Mouse (Mus musculus) neural tube, embryonic 11.5 days (tissue): Measurements from ENCODE around the gene Frmd4b. TPM values are rescaled to one million over a fixed set of nuclear protein-coding genes. Genes with fewer than 3 reads are reported as not detected.

ENCODE experiments used
- ATAC-seq: fragments of 200-750 bp; cut with Nextera tagmentation; 2 replicates; pipeline ENCODE4 v1.8.0; 2017; ENCODE audit warnings: moderate number of reproducible peaks, mild to moderate bottlenecking, moderate TSS enrichment, moderate library complexity; ENCODE audit not compliant: insufficient read depth, low FRiP score, low TSS enrichment
- DNase-seq: peaks from one replicate; pipeline ENCODE4 v3.0.0-alpha.2; 2015; ENCODE audit warnings: low spot score
- H3K27ac ChIP-seq: fragments of 300-500 bp; sonication (generic); 2 replicates; pipeline ENCODE4 v1.5.1; 2014; ENCODE audit warnings: low read depth, mild to moderate bottlenecking, low read length
- H3K27me3 ChIP-seq: fragments of 300-500 bp; sonication (generic); 2 replicates; pipeline ENCODE4 v1.6.1; 2014; ENCODE audit warnings: mild to moderate bottlenecking, low read length, mixed read lengths; ENCODE audit not compliant: control insufficient read depth, insufficient read depth
- H3K36me3 ChIP-seq: fragments of 300-500 bp; sonication (generic); 2 replicates; pipeline ENCODE4 v1.6.1; 2014; ENCODE audit warnings: mild to moderate bottlenecking, low read length, moderate library complexity, mixed read lengths; ENCODE audit not compliant: control insufficient read depth, insufficient read depth
- H3K4me1 ChIP-seq: fragments of 300-500 bp; sonication (generic); 2 replicates; pipeline ENCODE4 v1.6.1; 2014; ENCODE audit warnings: low read length, mixed read lengths; ENCODE audit not compliant: control insufficient read depth, insufficient read depth
- H3K4me2 ChIP-seq: fragments of 300-500 bp; sonication (generic); 2 replicates; pipeline ENCODE4 v1.6.1; 2014; ENCODE audit warnings: low read depth, mild to moderate bottlenecking, moderate library complexity
- H3K4me3 ChIP-seq: fragments of 300-500 bp; sonication (generic); 2 replicates; pipeline ENCODE4 v1.5.1; 2014; ENCODE audit warnings: low read depth, low read length
- H3K9ac ChIP-seq: fragments of 300-500 bp; sonication (generic); 2 replicates; pipeline ENCODE4 v1.6.1; 2014; ENCODE audit warnings: mild to moderate bottlenecking, low read length
- H3K9me3 ChIP-seq: fragments of 300-500 bp; sonication (generic); 2 replicates; pipeline ENCODE4 v1.6.1; 2016; ENCODE audit warnings: low read length; ENCODE audit not compliant: control insufficient read depth
- WGBS: fragments of 180-500 bp; shearing (Covaris S2); extraction: QIAGEN DNeasy Blood & Tissue Kit; methylation state at CpG from one replicate; pipeline ENCODE4 v1.1.7; 2014; 5-methylcytosine and 5-hydroxymethylcytosine counted together
- polyA plus RNA-seq: library from polyadenylated mRNA; unstranded; fragments of >200 nt; fragmentation: Nextera tagmentation; extraction: Ambion mirVana; gene quantifications from 2 replicates; pipeline ENCODE4 v1.2.1, GENCODE M21; 2014

Gene Frmd4b
- polyA plus RNA-seq, 1 experiment from 2014 or later, result 50.5 TPM

DNA sequence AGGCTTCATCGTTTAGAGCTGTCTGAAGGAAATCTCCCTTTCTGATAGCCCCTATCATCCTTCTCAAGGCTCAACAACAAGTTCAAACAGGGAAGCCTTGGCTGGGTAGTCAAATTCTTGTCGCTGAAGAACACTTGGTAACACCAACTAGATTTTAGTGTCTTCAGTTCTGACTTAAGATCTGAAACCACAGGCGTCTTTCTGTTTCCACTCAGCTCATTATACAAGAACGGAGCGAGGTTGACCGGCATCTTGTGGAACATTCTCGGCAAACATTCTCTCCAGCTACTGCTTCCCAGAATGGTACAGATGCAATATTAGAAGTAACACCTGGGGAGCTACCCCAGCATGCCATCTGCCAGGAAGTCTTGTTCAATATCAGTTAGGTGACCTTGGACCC, 28.3 kb downstream of the Frmd4b start:
- Histone ChIP-seq H3K27me3 (no peaks in the 10 kb centered on the region), H3K36me3 (no peaks in the 10 kb centered on the region), H3K4me1 (peaks cover 9% of the 10 kb centered on the region; the same call in 1 of the 2 replicates), H3K9me3 (no peaks in the 10 kb centered on the region), H3K4me3 (no peak overlapping the region), H3K9ac (no peak overlapping the region), H3K4me2 (no peak overlapping the region), H3K27ac (no peak overlapping the region)
- no peak for ATAC-seq
- DNase-seq, result no peak
- 88% methylated on average over 7 of the region's 7 CpGs for WGBS

DNA sequence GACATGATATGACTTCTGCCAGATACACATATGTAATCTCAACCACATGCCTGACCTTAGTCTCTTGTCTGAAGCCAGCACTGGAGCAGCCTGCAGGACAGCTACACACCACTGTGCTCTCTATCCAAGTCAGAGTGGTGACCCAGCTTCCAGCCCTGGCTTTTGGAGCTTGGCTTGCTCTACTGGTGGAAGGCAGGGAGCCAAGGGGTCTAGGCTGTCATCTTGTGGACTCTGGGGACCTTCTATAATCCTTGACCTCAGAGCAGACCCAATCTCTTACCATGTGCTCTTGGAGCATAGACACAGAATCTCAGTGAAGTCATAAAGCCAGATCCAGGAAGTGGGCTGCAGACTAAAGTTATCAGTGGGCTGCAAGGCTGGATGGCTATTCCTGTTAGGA, 30.7 kb downstream of the Frmd4b start:
- no peaks in the 10 kb centered on the region for H3K36me3 ChIP-seq
- H3K9me3 ChIP-seq, result no peaks in the 10 kb centered on the region
- peaks cover 23% of the 10 kb centered on the region; the same call in 1 of the 2 replicates for H3K4me1 ChIP-seq
- no peak overlapping the region for H3K9ac ChIP-seq
- H3K27ac ChIP-seq, result no peak overlapping the region
- DNase-seq (no peak), ATAC-seq (no peak)
- no peak overlapping the region for H3K4me3 ChIP-seq
- no peak overlapping the region for H3K4me2 ChIP-seq
- H3K27me3 ChIP-seq, result no peaks in the 10 kb centered on the region

DNA sequence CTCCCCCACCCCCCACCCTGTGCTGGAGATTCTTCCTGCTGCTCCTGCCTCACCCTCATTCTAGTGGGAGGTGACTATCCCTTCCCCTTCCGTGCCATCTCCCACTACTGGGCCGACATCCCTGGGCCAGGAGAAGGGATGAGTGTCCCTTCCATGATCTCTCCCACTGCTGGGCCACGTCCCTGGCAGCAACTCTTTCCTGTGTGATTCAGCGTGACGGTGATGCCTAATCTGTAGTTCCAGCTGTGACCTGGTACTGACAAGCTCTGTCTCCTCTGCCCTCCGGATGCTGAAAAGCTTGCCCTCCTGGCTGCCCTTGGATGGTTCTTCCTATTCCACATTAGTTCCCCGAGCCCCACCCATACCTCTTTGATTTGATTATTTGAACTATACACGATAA, 31.3 kb downstream of the Frmd4b start:
- Histone ChIP-seq H3K27ac (no peak overlapping the region), H3K4me2 (no peak overlapping the region), H3K9ac (no peak overlapping the region), H3K9me3 (no peaks in the 10 kb centered on the region), H3K27me3 (no peaks in the 10 kb centered on the region), H3K4me3 (no peak overlapping the region), H3K4me1 (peaks cover 23% of the 10 kb centered on the region; the same call in 1 of the 2 replicates), H3K36me3 (no peaks in the 10 kb centered on the region)
- 70% methylated on average over 8 of the region's 8 CpGs for WGBS
- ATAC-seq (0 out of 2 replicates have a peak, but pooled peaks have one; percentile 22), DNase-seq (no peak)

DNA sequence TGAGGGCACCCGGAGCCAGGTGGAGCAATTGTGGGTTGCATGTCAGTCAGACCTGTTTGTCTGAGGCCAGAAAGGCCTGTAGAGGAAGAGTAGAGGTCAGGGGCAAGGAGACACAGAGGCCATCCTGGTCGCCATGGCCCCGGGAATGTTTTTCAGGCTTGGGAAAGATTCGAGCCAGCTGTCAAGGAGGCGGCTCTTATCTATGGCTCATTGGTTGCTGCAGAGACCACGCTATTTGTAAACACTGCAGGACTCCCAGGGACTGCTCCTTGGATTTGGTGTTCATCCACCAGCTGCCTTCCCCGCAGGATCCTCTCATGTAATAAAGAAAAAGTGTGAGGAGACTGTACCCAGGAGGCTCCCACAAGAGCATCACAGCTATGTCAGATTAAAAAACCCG, 34.6 kb downstream of the Frmd4b start:
- Histone ChIP-seq H3K27ac (0 out of 2 replicates have a peak overlapping the region, but pooled peaks have one; percentile 0), H3K9ac (no peak overlapping the region), H3K4me3 (no peak overlapping the region), H3K36me3 (no peaks in the 10 kb centered on the region), H3K4me2 (no peak overlapping the region), H3K9me3 (no peaks in the 10 kb centered on the region), H3K27me3 (no peaks in the 10 kb centered on the region), H3K4me1 (peaks cover 32% of the 10 kb centered on the region)
- DNase-seq (no peak), ATAC-seq (no peak)
- 36% methylated on average over 8 of the region's 8 CpGs for WGBS

DNA sequence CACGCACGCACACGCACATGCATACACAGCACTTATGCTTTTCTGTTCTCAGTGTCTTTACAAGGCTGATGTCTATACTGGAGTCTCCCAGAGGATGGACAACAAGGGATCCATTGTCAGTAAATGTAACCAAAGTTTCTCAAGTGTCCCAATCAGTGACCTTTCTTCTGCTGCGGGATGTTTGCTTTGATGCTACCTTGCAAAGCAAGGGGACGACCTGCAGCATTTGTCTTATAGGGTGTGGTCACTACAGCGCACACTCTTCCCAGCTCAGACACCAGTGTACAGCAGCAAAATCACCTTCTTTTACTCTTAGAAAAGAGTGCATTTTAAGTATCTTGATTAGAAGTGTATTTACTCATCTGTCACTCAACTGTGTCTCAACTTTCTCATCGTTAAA, 35.4 kb downstream of the Frmd4b start:
- Histone ChIP-seq H3K4me1 (peaks cover 38% of the 10 kb centered on the region), H3K4me3 (no peak overlapping the region), H3K9ac (no peak overlapping the region), H3K9me3 (no peaks in the 10 kb centered on the region), H3K4me2 (no peak overlapping the region), H3K36me3 (no peaks in the 10 kb centered on the region), H3K27me3 (no peaks in the 10 kb centered on the region), H3K27ac (no peak overlapping the region)
- ATAC-seq, result no peak
- DNase-seq, result no peak
- 86% methylated on average over 7 of the region's 7 CpGs for WGBS

DNA sequence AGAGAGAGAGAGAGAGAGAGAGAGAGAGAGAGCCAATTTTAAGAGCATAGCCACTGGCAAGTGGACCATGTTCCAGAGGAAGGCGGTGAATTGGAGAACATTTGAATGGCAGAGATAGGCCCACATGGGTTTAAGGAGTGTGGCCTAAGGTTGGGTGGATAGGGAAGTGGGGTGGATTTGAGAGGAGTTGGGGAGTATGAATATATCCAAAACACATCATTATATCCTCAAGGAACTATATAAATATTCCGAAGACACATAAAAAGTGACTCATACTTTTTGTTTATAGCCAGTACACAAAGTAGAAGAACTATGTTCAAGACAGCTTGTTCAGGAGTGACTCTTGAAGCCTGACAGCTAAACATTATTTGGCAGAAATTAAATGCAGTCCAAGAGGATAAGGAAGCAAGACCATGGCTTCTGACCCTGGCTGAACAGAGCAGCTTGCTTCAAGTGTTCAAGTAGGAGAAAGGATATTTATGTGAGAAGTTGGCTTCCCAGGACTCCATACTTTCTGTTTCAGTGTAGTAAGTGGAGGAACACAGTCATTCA, 36.8 kb downstream of the Frmd4b start:
- Histone ChIP-seq H3K27me3 (no peaks in the 10 kb centered on the region), H3K4me3 (no peak overlapping the region), H3K4me2 (no peak overlapping the region), H3K9me3 (no peaks in the 10 kb centered on the region), H3K9ac (no peak overlapping the region), H3K27ac (no peak overlapping the region), H3K4me1 (peaks cover 38% of the 10 kb centered on the region), H3K36me3 (no peaks in the 10 kb centered on the region)
- ATAC-seq (no peak), DNase-seq (no peak)
- 100% methylated on average over 2 of the region's 2 CpGs for WGBS

DNA sequence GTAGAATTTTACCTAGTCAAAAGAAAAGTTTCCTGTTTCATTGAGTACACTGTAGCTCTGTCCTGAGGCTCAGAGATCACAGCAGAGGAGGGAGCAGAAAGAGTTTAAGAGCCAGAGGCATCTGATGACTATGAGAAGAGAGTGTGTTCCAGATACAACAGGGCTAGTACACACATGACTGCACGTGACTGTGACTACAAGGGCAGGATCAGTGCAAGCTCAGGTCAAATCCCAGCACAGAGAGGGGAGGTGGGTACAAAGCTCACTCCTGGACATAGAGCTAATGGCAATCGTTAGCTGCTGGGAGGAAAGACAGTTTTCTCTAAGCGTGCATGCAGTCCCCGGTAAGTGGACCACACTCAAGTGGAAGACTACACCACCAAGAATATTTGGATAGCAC, 37.6 kb downstream of the Frmd4b start:
- no peak overlapping the region for H3K4me3 ChIP-seq
- no peak overlapping the region for H3K4me2 ChIP-seq
- ATAC-seq (no peak), DNase-seq (no peak)
- H3K27me3 ChIP-seq, result no peaks in the 10 kb centered on the region
- peaks cover 38% of the 10 kb centered on the region for H3K4me1 ChIP-seq
- H3K9ac ChIP-seq, result no peak overlapping the region
- WGBS, result 76% methylated on average over 4 of the region's 4 CpGs
- H3K9me3 ChIP-seq, result no peaks in the 10 kb centered on the region
- no peaks in the 10 kb centered on the region for H3K36me3 ChIP-seq
- H3K27ac ChIP-seq, result no peak overlapping the region

DNA sequence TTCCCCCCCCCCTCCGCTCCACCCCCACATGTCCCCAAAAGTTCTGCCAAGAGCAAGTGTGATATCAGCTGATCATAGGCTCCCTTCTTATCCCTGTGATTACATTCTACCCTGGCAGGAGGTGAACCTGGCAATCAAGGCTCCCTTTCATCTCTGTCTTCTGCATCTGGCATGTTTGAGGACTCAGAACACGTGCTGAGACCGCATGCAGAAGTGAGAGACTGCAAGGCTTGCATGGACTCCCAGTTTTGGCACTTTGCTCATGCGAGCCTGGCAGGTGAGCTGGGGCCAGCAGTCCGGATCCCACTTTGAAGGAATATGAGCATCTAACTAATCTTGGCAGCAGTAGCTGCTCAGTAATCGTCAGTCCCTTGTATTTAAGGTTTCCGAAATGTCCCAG, 39.1 kb downstream of the Frmd4b start:
- ATAC-seq, result no peak
- Histone ChIP-seq H3K36me3 (no peaks in the 10 kb centered on the region), H3K27ac (peak overlapping the region; percentile 82; the same call in 1 of the 2 replicates), H3K4me2 (no peak overlapping the region), H3K4me1 (peaks cover 30% of the 10 kb centered on the region), H3K9me3 (no peaks in the 10 kb centered on the region), H3K4me3 (no peak overlapping the region), H3K27me3 (no peaks in the 10 kb centered on the region), H3K9ac (no peak overlapping the region)
- WGBS, result 85% methylated on average over 7 of the region's 7 CpGs
- DNase-seq, result no peak

DNA sequence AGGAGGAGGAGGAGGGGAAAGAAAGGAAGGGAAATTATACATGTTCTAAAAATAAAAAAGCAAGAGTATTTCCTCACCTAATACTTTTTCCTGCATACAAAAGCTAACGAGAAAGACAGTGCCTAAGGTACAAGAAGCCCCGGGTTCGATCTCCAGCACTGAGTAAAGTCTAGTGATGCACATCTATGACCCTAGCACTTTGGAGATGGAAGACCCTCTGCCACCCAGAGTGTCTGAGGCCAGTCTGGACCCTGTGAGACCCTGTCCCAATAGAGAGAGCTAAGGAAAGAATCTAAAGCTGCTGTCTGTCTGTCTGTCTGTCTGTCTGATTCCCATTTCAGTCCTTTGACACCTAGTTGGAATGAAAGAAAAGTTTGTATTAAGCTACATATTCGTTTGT, 40.0 kb downstream of the Frmd4b start:
- no peaks in the 10 kb centered on the region for H3K9me3 ChIP-seq
- no peak; the same call in 1 of the 2 replicates for ATAC-seq
- H3K27me3 ChIP-seq, result no peaks in the 10 kb centered on the region
- no peak overlapping the region; the same call in 1 of the 2 replicates for H3K9ac ChIP-seq
- 65% methylated on average over 4 of the region's 4 CpGs for WGBS
- peaks cover 24% of the 10 kb centered on the region for H3K4me1 ChIP-seq
- no peak overlapping the region for H3K4me2 ChIP-seq
- no peak overlapping the region for H3K4me3 ChIP-seq
- peak overlapping the region; percentile 82 for H3K27ac ChIP-seq
- H3K36me3 ChIP-seq, result no peaks in the 10 kb centered on the region
- DNase-seq, result no peak
